Mouse (Mus musculus) adipose tissue, adult 10 weeks (tissue): ENCODE results near the gene Pdzd3. TPM values are rescaled to one million over a fixed set of nuclear protein-coding genes. Genes with fewer than 3 reads are reported as not detected.

Source experiments
- polyA plus RNA-seq: library from polyadenylated mRNA; stranded (reverse); fragments of 350-450 nt; fragmentation: Illumina TruSeq; extraction: RNeasy Lipid Tissue Mini Kit (QIAGEN cat#74804); gene quantifications from one replicate; pipeline ENCODE4 v1.2.3, GENCODE M21; 2014; ENCODE audit warnings: low read depth, low replicate concordance

Pdzd3 gene
- polyA plus RNA-seq: 3.3 TPM

DNA sequence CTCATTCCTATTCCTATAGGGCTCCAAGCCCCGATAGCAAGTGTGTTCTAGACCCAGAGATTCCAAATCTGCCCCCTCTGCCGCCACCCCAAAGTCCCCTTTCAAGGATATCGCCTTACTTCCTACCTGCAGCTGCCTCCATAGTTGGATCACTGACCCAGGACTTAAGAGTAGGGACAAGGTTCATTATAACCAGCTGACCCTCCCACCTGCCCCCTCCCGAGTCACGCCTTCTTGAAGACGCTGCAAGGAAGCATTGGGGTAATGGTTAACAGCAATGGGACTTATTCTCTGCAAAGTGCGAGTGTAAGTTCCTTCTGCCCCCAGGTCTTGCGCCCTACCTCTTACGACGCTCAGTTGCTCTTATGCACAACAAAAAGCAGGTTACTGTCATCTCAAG is at the start of gene Pdzd3:
Gene Pdzd3 (minus strand): TSS at position 158 of the 400 bp plus-strand sequence.

DNA sequence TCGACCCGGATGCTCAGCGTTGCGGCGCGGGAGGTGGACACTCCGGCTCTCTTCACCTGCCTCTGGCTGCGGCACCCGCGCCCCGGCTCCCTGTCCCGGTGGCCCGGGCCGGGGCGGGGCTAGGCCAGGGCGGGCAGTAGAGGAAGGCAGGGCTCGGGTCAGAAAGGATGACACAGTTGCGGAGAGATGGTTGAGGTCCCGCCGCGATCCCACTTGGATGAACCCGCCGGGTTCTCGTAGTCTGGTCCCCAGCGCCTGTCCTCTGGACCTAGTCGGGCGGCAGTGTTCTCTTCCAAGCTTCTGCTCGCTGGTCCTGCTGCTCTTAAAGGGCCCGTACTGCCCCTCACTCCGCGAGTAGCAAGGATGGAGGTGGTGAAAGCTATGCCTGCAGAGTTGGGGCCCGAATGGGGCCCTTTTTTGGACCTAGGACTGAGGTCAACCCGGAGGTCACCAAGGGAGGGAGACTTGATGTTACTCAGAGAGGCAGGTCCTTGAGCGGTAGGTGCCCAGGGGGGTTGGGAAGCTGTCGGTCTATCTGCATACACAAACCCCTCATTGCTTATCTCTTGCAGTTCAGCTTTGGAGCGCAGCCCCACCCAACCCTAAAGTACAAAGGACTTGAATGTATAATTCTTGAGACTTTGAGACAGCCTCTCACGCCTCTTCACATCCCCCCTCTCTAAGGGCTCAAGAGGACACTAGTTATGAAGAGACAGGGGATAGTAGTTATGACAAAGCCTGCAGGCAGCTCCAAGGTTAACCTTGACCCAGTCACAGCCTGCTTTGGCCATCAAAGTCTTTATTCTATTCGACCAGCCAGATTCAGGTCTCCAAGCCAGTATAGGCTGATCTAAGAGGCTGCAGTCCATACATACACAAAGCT is 37.0 kb upstream of the Pdzd3 start, which contains the start of gene Abcg4:
Gene Abcg4 (minus strand): TSS at position 540 of the 883 bp plus-strand sequence.

DNA sequence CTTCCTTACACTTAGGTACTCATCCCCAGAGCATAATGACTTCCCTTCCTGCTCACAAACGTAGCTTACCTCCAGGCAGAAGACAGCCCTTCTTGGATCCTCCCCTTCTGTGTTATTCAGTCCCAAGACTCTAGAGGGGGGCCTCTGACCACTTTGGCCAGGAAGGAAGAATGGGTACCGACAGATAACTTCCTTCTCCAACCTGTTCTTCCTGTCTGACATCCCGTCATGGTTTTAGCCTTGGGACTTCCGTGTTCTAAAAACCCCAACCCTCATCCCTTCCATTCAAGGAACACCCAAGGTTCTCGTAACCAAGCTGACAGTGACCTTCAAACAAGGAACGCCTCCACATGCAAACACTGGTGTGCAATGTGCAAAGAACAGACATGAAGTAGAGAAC is 17.2 kb upstream of the Pdzd3 start, which contains the start of gene Nlrx1:
Gene Nlrx1 (minus strand): TSS at position 168 of the 400 bp plus-strand sequence.

DNA sequence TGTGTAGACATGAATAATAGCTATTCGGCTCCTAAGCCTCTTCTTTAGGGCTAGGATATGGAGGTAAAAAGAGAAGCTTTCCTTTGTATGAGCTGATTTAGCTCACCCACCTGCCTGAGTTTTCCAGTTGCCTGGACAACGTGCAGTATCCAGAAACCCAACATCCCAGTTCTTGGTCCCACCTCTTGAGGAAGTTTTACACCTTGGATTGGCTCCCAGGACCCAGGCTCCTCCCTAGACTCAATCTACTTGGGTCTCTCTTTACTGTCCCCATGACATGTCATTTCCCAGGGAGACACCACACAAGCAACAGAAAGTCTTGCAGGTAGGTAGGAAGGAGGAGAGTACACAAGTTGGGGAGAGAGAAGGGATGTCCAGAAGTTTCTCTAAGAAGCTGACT is 10.9 kb downstream of the Pdzd3 start, which contains the start of gene Ccdc153:
Gene Ccdc153 (plus strand): TSS at position 278 of the 400 bp plus-strand sequence.

DNA sequence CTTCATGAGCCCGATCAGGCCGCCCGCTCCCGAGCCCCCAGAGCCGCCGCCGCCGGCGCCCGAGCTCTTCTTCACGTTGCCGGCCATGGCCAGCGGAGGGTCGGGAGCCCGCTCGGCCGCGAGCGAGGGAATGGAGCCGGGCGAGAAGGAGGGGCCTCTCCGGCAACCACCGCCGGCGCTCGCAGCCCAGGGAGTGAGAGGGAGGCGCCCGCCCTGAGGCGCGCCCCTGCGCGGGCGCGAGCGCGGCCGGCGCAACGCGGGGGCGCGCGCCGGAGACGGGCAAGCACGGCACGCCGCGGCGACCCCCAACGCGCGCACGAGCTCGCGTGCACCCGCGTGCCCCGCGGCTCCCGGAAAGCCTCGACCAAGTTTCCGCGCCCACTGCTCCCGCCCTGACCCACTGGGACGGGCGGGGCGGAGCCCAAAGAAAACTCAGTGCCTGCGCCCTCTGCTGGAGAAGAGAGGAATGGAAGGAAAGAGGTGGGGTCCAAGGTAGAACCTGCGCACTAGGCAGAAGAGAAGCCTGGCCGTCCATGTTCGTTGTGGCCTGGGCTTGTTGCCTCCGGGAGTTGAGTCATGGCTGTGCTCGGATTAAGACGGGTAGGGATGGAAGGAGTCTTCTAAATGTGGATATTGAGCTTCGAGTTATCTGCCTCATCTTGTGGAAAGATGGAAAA is 17.3 kb downstream of the Pdzd3 start, which contains the start of gene Cbl:
Gene Cbl (minus strand): TSS at position 248 of the 677 bp plus-strand sequence.

Other genes starting within 250 kb of the Pdzd3 start
- 29.5 TPM for gene Thy1, start 208.1 kb downstream of the Pdzd3 start, polyA plus RNA-seq
- gene Usp2, start 184.4 kb downstream of the Pdzd3 start, polyA plus RNA-seq: 28.8 TPM
- gene Mfrp, start 149.7 kb downstream of the Pdzd3 start, polyA plus RNA-seq: 63.7 TPM
- gene C1qtnf5, start 144.2 kb downstream of the Pdzd3 start, polyA plus RNA-seq: 22.6 TPM
- gene Gm49380, start 138.0 kb downstream of the Pdzd3 start, polyA plus RNA-seq: 0.19 TPM
- gene Rnf26, start 138.0 kb downstream of the Pdzd3 start, polyA plus RNA-seq: 17.6 TPM
- gene Mcam, start 117.0 kb downstream of the Pdzd3 start, polyA plus RNA-seq: 166 TPM
- gene Cbl, start 17.4 kb downstream of the Pdzd3 start, polyA plus RNA-seq: 17.4 TPM
- 32.6 TPM for gene Ccdc153, start 10.8 kb downstream of the Pdzd3 start, polyA plus RNA-seq
- gene Nlrx1, start 17.1 kb upstream of the Pdzd3 start, polyA plus RNA-seq: 17.3 TPM
- gene Abcg4, start 37.1 kb upstream of the Pdzd3 start, polyA plus RNA-seq: 2.2 TPM
- 14.7 TPM for gene Hinfp, start 54.2 kb upstream of the Pdzd3 start, polyA plus RNA-seq
- 28.1 TPM for gene C2cd2l, start 68.8 kb upstream of the Pdzd3 start, polyA plus RNA-seq
- 25.7 TPM for gene Dpagt1, start 74.5 kb upstream of the Pdzd3 start, polyA plus RNA-seq
- 25.2 TPM for gene H2afx, start 83.2 kb upstream of the Pdzd3 start, polyA plus RNA-seq
- gene Hmbs, start 92.8 kb upstream of the Pdzd3 start, polyA plus RNA-seq: 47.6 TPM
- gene Vps11, start 110.2 kb upstream of the Pdzd3 start, polyA plus RNA-seq: 37.7 TPM
- 132 TPM for gene Hyou1, start 128.0 kb upstream of the Pdzd3 start, polyA plus RNA-seq
- 66.0 TPM for gene Slc37a4, start 145.4 kb upstream of the Pdzd3 start, polyA plus RNA-seq
- 1,387 TPM for gene Rps25, start 155.7 kb upstream of the Pdzd3 start, polyA plus RNA-seq
- 77.7 TPM for gene Trappc4, start 156.1 kb upstream of the Pdzd3 start, polyA plus RNA-seq
- gene Ccdc84, start 167.1 kb upstream of the Pdzd3 start, polyA plus RNA-seq: 31.8 TPM
- gene Foxr1, start 189.7 kb upstream of the Pdzd3 start, polyA plus RNA-seq: 0.45 TPM
- 1.1 TPM for gene Upk2, start 203.5 kb upstream of the Pdzd3 start, polyA plus RNA-seq
- gene Bcl9l, start 231.4 kb upstream of the Pdzd3 start, polyA plus RNA-seq: 58.9 TPM